Mouse (Mus musculus) kidney, postnatal 10 days (tissue): ENCODE results near the gene Prss43.
A peak's percentile ranks its signal among the peaks of the same experiment; 100 is the strongest.
"Not testable (repeated sequence)": the region's sequence is repeated elsewhere in the genome, so short reads cannot be mapped to it uniquely, and the experiment has no call there.

Source experiments
- DNase-seq: peaks from one replicate; pipeline ENCODE4 v3.0.0; 2021; ENCODE audit warnings: mixed read lengths

Prss43 gene

GRCm38 (mm10) chr9:110826390-110826789, at the start of gene Prss43:
Gene Prss43, plus strand, starts transcription at chr9:110826690.
- no peak for DNase-seq

DNA sequence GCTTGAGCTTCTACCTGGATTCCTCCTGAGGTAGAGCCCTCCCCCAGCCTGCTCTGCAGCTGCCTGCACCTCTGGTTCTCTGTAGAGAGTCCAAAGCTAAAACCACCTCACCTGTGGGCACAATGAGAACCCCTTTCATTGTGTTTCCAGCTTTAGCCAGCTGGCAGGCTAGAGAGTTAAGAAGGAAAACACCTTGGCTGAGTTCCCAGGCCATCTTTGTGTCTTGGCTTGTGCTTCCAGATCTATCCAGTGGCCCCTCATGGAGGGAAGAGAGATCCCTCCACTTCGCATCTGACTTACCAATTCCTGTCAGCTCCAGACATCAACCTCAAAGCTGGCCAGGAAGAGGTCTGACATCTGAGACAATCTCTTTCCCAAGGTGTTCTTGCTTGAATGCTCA, 48.4 kb upstream of the Prss43 start:
- peak; percentile 48 for DNase-seq

- no peak for DNase-seq
Observed at GRCm38 (mm10) chr9:110778559-110778958, 47.9 kb upstream of the Prss43 start.

DNA sequence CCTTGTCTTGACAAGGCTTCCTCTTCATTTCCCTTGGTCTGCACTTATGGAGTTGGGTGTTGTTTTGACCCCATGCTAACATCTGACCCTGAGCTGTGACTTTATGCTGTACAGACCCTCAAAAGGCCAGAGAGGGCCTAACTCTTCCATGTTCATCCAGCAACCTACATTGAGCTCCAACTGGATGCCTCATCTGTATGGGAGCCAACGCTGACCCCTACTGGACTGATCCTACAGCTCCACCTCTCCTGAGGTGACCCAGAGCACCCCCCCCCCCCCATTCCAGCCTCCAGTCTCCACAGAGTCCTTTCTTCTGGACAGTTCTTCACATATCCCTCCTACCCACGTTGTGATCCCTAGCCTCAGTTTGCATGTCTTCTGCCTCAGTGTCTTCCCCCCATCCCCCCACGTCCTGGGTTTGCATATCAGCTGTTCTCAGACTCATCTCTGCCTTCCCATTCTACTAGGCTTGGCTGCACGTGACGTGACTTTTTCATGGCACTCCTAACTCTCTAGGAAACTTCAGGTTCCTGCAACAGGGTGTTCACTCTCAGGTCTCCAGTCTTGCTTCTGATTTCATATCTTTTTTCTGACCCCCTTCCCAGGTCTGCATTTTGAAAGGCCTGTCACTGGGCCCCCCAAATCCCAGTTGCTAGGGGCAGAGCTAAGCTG, 47.1 kb upstream of the Prss43 start:
- peak; percentile 67 for DNase-seq

DNA sequence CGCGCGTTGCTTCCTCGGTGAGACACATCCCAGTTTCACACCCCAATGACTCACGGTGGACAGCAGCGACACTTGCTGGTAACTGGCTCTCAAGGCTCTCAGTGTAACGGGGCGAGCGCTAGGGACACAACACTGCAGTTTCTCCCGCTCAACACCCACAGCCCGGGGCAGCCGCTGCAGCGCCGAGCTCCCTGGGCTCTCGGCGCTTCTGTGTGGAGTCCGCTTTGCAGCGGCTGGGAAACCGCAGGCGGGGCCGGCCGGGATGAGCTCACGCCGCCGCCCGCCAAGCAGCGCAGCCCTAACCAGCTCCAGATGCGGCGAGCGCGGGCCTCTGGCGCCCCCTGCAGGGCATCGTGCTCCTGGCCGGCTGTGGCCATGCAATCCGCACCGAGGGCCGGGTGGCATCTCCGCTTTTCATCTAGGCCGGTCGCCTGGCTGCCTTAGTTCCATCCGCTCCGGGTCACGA, 45.2 kb upstream of the Prss43 start:
- DNase-seq: peak; percentile 98

DNA sequence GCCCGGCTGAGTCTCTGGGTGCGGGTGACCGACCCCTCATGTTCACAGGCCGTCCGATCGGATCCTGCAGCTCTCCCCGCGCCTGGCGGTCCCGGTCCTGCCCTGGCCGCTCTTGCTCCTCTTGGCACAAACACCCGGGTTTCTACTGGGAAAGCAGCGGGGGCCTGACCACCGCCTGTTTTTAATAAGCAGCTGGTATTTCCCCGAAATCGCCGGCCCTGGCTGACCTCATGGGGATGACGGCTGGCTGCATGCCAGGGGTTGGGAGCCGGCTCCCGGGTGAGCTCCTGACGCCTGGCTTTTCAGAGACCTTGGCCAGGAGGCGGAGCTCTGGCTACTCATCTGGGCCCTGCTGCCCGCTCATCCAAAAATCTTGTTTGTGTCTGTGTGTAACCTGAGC, 44.8 kb upstream of the Prss43 start:
- peak; percentile 93 for DNase-seq

GRCm38 (mm10) chr9:110783611-110784010, 42.9 kb upstream of the Prss43 start:
- no peak for DNase-seq

- no peak for DNase-seq
Observed at GRCm38 (mm10) chr9:110788169-110788568, 38.3 kb upstream of the Prss43 start.

GRCm38 (mm10) chr9:110790462-110790861, 36.0 kb upstream of the Prss43 start:
- no peak for DNase-seq

- DNase-seq: no peak
Observed at GRCm38 (mm10) chr9:110797013-110797412, 29.5 kb upstream of the Prss43 start.

GRCm38 (mm10) chr9:110797866-110798265, 28.6 kb upstream of the Prss43 start, which contains the start of gene Prss42:
Gene Prss42, plus strand, starts transcription at chr9:110798166.
- DNase-seq: no peak

GRCm38 (mm10) chr9:110800834-110801479, 25.5 kb upstream of the Prss43 start:
- DNase-seq: no peak

DNA sequence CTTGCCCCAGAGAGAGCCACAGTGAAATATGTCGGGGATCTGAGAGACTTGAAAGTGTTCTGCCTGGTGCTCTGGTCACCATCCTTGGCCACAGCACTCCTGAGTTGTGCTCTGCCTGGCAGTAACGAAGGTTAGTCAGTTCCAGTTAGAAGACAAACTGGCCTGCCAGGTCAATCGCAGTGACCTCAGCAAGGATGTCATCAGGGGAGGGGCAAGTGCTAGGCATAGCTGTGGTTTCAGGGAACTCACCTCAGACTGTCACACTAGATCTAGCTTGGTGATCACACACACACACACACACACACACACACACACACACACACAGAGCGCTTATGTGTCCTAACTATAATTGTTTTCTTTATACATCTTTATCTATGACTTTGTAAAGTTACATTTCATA, 23.2 kb upstream of the Prss43 start:
- DNase-seq: no peak

GRCm38 (mm10) chr9:110810051-110810450, 16.4 kb upstream of the Prss43 start:
- DNase-seq: no peak

- DNase-seq: no peak
Observed at GRCm38 (mm10) chr9:110813789-110814188, 12.7 kb upstream of the Prss43 start, which contains the start of gene Prss44. Gene Prss44, plus strand, starts transcription at chr9:110813994.

GRCm38 (mm10) chr9:110820546-110820945, 5.9 kb upstream of the Prss43 start:
- not testable (repeated sequence) for DNase-seq

DNA sequence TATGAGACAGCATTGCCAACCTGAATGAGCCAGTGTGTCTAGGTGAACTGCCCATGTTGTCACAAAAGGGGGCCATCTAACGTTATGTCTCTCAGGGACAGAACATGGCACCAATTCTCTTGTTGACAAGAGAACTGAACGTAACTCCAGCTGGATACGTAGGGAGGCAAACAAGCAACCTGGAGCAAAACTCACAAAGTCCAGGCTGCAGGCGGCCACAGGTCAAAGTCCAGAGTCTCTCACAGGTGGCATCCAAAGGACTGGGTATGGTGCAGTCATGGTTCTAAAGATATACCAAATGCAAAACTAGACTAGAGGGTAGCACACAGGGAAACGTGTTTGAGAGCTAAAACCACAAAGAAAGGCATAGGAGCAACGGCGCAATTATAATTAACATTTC, 5.1 kb upstream of the Prss43 start:
- DNase-seq: no peak

GRCm38 (mm10) chr9:110825426-110825825, 1.1 kb upstream of the Prss43 start:
- no peak for DNase-seq

- DNase-seq: no peak
Observed at GRCm38 (mm10) chr9:110825832-110826231, 658 bp upstream of the Prss43 start.

DNA sequence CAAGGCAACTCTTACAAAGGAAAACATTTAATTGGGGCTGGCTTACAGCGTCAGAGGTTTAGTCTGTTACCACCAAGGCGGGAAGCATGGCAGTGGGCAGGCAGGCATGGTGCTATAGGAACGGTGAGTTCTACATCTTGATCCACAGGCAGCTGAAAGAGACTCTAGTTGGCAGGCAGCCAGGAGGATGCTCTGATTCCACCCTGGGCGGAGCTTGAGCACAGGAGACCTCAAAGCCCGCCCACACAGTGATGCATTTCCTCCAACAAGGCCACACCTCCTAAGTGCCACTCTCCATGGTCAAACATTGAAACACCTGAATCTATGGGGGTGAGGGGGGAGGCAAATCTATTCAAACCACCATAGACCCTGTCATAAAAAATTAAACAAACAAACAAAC, 6.5 kb downstream of the Prss43 start:
- DNase-seq: no peak

DNA sequence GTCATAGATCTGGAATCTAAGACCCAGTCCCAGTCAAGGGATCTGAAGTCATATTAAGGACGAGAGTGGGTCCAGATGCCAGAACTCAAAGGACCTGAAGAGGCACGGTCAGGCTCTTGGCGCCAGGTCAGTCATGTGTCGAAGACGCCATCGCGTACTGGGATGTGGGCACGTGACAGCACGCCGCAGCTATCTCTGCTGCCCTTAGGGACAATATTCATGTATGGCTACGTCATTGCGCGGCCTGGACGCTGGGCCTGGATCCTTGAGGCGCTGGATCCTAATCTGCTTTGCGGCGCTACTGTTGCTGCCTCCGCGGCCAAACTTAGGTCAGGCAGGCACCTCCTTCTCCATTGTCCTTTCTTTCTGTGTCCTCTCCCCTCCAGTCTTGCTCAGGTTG, 7.9 kb downstream of the Prss43 start, which contains the start of gene Prss45:
Prss45 (plus strand) TSS at position 178 of the 400 bp plus-strand sequence.
- no peak for DNase-seq

DNA sequence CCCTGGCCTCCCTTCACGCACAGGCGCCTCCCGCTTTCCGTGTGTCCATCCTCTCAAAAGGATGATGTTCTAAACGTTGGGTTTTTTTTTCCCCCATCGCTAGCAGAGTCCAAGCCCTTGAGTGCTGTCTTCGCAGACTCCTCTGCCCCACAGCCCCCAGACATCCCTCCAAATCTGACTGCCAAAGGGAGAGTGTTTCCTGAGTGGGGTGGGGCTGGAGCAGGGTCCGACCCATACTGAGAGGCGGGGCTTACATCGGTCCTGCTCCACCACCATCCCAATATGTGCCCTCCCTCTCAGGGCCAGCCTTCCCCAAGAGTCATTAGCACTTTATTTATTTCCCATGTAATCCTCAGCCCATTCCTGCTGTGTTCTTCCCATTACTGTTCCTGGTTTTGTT, 8.5 kb downstream of the Prss43 start:
- DNase-seq: no peak

DNA sequence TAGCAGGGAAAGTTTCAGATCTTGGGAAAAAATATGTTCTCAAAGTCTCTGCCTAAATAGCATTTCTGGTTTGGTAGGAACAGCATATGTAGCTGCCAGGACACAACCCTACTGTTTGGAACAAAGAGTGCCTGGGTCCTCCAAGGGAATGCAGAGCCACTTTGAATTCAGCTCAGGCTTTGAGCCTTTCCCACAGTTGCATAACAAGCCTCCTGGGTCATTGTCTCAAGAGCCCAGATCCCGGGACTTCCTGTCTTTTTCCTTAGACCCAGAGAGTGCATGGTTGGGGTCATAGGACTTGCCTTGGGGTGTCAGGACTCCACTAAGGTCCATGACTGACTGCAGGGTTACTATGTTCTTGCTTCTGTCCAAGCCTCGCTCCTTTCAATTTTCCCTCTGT, 9.6 kb downstream of the Prss43 start:
- DNase-seq: no peak

DNA sequence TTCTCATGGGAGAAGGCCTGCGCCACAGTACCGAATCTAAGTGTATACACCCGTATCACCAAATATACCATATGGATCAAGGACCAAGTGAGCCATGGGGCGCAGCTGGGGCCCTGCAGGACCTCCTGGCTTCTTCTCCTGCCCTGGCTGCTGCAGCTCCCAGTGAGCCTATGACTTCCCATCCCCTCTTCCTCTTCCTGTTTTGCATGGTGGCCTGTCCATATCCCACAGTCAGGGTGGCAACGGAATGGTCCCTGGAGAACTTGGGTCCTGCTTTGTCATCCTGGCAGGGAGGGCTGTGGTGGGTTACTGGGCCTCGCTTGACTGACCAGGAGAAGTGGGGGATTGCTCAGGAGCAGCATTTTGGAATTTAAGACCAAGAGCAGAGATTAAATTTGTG, 14.4 kb downstream of the Prss43 start:
- DNase-seq: no peak
